Mouse (Mus musculus) NIH3T3 (cell line): Measurements from ENCODE around the gene Tmcc3.
A peak's percentile ranks its signal among the peaks of the same experiment; 100 is the strongest.
"Not testable (repeated sequence)": the region's sequence is repeated elsewhere in the genome, so short reads cannot be mapped to it uniquely, and the experiment has no call there.

Experiments used
- DNase-seq: peaks from one replicate; pipeline ENCODE4 v3.0.0-alpha.2; 2012; ENCODE audit warnings: low read depth

The Tmcc3 gene

DNA sequence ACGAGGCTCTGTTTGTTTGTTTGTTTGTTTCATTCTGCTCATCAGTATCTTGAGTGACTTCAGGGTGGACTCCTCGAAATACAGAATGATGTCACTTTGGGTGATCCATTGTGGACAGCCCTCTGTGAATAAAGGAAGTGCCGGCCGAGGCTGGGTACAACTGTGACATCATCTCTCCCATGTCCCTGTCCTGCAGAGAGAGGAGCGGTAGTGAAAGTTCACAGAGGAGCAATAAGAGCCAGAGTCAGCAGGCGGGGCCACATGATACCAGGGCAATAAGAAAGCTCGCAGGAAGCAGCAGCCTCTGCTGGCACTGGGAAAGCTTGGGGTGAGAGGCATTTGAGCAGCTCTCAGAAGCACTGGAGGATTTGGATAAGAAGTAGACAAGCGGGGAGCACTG lies 264.2 kb downstream of the Tmcc3 start:
- DNase-seq = no peak

DNA sequence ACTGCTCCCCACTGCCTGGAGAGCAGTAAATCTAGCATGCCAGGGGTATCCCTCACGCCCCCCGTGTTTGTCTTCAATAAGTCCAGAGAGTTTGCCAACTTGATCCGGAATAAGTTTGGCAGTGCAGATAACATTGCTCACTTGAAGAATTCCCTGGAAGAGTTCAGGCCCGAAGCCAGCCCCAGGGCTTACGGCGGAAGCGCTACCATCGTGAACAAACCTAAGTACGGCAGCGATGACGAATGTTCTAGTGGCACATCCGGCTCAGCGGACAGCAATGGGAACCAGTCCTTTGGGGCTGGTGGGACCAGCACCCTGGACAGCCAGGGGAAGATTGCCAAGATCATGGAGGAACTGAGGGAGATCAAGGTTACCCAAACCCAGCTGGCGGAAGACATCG lies 267.1 kb downstream of the Tmcc3 start:
- no peak for DNase-seq

DNA sequence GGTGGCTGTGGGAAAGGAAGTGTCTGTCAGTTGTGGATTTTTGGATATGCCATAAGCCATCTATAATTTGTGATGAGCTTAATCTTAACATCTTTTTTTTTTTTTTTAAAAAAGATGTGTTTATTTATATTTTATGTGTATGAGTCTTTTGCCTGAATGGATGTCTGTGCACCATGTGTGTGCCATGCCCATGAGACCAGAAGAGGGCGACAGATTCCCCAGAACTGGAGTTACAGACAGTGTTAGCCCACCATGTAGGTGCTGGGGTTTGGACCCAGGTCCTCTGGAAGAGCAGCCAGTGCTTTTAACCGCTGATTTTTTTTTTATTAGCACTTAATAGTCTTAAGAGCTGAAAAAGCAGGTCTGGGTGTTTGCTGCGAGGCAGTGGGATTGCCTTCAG lies 269.6 kb downstream of the Tmcc3 start:
- DNase-seq = no peak

DNA sequence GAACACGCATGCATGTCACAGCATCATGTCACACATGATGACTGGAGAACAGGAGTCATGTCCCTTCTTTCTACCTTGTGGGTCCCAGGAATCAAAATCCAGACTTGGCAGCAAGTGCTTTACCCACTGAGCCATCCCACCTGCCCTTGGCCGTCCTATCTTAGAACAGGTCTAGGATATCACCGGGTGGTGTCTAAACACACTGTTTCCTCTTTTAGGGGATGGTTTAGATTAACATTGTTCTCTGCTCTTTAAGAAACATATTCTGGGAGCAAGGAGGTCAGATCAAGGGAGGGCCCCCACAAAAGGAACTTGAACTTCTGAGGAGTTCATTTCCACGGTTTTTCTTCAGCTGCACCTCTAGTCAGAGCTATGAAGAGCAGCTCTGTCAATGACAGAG lies 272.0 kb downstream of the Tmcc3 start:
- no peak for DNase-seq

DNA sequence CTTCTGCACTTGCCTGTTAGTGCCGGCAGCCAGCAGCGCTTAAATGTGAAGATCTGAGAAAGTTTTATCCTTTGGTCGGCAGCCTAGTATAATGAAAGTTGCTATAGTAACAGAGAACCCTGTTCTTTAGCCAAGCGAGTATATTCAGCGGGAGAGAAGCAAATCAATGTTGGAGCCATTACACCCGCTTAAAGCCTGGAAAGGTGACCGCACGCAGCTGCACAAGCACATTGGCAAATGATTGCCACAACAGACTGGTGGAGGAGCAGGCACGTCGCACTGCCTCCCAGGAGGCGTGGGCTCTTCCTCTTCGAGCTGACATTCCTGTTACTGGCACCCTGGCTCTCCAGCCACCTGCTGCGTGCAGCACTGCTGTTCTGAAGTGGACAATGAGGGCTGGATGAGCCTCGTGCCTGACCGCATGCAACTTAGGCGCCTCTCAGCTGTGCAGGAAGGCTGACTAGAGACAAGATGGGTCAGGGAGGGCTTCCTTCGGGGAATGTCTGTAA lies 273.2 kb downstream of the Tmcc3 start:
- DNase-seq = no peak

DNA sequence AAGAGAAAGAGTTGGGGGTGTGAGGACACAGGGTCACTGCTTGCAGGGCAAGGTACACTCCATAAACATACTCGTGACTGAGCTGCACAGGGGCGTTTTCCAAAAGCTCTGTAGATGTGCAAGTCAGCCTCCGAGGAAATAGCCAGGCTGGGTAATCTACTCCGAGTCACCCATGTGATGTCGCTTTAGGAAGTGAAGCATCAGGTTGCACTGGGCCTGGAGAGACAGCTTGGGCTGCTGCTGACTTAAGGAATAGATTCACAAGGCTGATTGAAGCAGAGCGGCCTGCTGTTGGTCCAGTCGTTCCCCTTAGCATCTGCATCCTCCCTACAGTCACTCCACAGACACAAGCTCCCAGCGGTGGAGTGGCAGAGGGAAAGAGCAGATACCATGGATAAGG lies 274.1 kb downstream of the Tmcc3 start:
- DNase-seq = peak; percentile 65

DNA sequence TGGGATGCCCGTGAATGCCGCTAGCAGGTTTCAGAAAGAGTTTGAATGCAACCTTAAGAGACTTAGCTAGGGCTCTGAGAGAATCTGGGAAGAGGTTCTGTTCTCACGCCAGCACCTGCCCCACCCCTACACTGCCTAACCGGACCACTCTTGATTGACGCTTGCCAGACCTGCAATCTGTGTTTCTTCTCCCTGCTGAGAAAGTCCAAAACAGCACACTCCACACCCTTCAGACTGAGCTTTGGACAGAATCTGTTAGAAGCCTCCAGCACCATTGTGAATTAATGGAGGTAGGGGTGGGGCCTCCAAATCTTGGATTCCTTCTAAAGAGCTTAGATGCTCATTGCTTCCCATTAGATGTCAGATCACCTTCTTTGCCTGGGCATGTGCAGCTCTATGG lies 277.2 kb downstream of the Tmcc3 start:
- no peak for DNase-seq

DNA sequence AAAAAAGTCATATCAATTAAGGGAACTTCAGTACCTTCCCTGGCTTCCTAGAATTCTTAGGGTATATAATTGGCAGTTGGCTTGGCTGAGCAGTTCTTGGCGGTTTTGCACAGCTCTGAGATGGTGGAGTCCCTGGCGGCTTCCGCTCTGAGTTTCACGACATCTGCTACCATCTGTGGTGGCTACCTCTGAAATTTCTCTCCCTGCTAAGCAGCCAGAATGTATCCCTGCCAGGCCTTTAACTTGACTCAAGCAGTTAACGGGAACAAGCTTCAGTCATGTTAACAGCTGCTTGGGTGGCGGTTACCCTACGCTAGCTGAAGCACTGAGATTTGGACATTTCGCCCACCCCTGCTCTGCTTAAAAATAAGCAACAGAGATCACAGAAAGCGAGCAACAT lies 284.0 kb downstream of the Tmcc3 start:
- DNase-seq = no peak

DNA sequence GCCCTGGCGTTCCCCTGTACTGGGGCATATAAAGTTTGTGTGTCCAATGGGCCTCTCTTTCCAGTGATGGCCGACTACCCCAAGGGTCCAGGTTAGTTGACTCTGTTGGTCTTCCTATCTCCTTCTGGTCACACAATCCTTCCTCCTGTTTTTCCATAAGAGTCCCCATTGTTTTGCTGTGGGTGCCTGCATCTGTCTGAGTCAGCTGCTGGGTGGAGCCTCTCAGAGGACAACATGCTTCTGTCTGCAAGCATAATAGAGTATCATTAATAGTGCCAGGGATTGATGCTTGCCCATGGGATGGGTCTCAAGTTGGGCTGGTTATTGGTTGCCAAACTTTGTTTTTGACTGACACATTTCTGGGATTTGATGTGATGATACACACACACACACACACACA lies 288.1 kb downstream of the Tmcc3 start:
- not testable (repeated sequence) for DNase-seq

DNA sequence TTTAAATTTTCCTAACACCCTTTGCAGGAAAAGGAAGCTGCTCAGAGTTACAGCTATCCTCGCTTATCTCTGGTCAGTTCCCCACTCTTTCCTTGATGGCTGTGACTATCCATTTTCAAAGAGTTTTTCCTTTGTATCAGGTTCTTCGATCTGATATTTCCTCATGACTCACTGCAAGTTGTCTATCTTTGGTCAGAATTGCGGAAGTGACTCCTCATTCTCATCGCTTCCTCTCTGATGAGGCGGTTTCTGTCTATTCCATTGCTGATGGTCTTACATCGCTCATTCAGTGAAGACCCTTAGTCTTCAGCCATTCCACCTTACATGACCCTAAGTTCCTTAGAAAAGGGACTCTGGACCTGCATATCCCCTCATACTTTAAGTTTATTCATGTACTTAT lies 289.3 kb downstream of the Tmcc3 start:
- no peak for DNase-seq

DNA sequence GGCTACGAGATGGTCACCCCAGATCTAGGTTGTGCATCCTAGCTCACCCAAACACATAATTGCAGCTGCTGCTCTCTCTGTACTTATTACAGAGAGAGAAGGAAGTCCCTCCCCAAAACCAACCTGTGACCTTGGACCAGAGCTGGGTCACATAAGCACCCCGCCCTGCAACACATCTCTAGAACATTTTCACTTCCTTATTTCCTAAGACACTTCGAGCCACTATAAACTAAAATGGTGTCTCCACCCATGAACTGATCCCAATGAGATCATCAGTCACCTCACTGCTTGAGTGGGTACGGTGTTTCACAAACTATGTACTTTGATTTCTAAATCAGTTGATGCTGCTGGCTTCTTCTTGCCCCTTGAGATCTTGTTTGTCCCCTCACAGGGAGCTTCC lies 293.7 kb downstream of the Tmcc3 start:
- no peak for DNase-seq

DNA sequence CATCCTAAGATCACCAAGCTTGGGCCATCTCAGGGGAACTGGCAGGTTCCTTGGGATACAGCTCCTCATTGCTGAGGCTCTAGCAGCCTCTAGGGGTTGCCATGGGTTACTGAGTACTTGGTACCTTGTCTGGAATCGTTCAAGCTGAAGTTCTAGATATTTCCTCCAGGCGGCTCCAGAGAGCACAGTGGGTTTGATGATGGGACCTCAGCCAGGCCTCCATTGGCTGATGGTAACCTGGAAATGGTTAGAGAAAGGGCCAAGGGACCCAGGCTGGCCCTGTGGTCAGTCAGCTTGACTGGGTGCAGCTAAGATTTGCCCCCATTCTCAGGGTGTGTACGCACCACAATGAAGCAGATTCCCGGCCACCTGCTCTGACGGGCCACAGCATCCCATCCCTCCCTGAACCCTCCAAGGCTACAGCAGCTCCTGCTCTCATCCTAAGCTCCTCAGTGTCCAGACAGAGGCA lies 297.6 kb downstream of the Tmcc3 start:
- DNase-seq = peak; percentile 87

DNA sequence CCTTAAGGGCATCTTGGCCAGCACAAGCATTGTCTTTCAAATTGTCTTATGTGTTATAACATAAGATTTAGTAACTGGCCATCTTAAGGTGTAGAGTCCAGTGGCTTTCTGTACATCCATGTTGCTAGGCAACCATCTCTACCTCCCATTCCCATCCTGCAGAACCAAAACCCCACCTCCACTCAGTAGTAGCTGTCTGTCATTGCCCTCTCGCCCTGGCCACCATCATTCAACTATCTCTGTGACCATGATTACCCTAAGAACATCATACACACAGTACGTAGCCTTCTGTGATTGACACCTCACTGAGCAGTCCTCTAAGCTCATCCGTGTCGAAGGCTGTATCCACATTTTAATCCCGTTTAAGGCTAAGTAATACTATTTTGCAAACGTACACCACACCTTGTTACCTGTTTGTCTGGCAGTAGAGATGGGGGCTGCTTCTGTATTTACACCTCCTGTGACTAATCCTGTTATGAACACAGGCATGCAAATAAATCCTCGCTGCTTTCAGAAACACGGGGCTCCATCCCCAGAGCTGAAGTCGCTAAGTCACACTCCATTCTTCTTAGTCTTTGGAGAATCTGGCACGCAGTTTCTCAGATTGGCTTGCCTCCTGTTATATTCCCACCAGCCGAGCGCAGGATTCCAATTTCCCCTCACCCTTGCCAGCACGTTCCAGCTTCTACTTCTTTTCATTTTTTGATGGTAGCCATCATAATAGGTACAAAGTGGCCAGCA lies 299.6 kb downstream of the Tmcc3 start:
- DNase-seq = no peak

DNA sequence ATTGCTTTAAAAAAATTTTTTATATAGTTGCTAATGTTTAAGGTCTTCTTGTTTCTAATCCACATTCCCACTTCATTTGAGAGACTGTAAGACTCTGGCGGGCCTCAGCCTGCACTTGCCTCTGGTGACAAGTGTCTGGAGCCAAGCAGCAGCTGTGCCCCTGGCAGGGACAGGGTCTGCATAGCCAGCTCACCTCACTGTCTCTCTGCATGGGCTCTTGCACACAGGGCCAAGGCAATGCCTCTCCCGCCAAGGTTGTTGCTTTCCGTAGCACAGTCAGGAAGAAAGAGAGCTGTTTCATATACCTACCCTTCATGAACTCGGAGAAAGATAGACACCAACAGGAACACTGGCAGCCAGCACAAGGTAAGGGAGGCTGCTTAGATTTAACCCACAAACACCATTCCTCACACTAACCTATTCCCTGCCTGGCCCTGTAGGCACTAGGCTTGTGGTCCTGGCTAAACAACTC lies 300.3 kb downstream of the Tmcc3 start:
- no peak for DNase-seq

DNA sequence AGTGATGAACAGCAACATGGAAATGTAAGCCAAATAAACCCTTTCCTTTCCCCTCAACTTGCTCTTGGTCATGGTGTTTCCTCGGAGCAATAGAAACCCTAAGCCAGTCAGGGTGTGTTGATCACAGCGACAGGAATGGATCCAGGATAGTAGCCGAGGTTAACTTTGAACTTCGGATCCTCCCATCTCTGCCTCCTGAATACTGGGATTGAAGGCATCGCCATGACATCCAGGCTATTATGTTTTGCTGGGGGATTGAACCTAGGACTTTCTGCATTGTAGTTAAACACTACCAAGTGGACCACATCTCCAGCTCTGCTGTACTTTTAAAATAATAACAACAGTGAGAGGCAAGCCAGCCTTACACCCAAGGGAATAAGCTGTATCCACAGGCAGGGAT lies 307.8 kb downstream of the Tmcc3 start:
- DNase-seq = peak; percentile 17

DNA sequence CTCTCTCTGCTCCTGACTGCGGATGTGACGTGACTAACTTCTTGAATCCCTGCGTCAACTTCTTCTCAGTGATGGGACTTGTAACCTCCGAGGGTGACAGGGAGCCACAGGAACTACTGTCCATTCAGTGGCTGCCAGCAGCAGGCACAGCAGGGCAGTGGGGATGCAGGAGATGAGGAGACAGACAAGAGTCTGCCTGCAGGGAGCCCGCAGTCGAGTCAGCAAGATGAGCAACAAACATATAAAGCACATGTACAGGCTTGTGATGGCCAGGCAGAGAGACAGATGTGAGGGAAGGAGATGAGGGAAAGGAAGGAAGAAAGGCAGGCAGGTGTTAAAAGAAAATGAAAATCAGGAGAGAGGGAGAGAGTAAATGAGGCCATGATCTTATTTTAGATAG lies 308.8 kb downstream of the Tmcc3 start:
- DNase-seq = no peak

DNA sequence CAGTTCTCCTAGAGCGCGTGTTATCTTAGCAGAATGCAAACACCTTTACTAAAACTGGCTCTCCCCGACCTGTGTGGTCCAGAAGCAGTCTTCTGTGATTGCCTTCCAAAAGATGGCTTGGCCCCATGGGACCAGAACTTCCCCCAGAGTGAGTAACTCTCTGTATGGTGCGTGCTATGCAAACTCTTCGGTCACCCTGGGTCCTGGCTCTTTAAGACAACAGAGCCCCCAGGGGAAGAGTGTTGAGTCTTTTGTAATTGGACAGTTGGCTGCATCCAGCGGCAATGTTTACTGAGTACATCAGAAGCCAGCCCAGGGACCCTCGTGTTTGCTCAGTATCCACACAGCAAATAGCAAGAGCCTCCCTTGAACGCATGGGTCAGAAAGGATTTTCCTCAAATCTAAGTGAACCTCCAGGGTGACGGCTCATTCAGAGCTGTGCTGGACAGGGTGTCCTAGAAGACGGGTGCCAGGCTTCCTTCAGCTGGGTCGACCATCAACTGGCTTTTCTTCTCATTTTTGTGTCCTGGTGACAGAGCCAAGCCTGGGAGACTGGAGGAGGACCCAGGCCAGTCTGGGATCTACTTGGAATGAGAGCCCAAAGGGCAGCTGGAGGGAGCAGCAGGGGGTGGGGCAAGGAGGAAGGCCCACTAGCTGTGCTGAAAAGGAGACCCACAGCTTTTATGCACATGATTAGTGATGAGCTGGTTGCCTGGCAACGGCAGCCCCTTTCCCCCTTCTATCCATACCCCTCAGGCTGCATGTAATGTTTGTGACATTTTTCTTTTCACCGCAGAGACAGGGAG lies 309.9 kb downstream of the Tmcc3 start:
- DNase-seq = no peak

DNA sequence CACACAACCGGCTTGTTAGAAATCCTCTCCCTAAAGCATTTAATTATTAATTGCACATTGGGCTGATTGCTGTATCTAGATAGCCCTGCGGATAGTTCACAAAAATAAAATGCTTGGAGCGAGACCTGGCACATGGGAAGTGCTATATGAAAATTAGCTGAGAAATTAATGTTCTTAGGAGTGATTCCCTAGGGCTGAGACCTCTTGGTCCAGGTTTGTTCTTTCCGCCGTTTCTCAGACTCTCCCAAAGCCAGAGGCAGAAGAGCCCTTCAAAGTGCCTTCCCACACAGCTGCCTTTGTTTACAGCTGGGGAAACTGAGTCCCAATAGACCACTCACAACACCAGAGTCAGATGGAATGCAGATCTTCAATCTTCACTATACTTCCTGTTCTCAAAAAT lies 310.5 kb downstream of the Tmcc3 start:
- DNase-seq = no peak

DNA sequence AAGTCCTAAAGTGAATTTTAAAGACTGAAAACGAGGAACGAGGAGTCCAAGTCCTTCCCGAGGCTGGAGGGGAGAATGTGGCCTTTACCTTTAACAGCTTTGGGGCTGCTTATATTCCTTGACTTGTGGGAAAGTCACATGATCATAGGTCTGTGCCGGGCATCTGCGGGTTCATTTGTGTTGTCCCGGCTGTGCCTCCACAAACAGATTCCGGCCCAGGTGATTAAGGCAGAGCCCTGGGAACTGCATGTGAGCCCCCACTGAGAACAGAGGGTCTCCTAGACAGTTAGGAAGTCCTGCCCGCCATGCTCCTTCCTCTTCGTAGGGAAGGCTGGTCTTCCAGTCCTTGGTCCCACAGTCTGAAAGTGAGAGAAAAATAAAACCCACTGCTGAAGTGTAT lies 311.1 kb downstream of the Tmcc3 start:
- no peak for DNase-seq

DNA sequence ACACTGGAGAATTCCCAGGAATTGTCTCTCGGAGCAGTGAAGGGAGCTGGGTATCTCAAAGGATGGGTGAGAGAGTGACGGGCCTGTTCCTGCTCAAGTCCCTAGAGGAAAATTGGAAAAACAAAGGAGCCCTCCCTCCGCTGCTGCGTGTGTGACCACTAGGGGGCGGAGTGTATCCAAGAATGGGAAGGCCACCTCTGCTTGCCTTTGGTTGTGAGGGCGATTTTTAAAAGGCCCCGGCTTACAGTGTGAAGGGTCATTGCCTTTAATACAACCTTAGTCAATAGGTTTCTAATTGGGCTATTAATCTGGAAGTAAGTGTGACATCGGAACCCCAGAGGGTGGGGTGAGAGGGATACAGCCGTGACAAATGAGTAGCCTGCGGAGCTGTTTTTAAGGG lies 311.9 kb downstream of the Tmcc3 start:
- peak; percentile 91 for DNase-seq

DNA sequence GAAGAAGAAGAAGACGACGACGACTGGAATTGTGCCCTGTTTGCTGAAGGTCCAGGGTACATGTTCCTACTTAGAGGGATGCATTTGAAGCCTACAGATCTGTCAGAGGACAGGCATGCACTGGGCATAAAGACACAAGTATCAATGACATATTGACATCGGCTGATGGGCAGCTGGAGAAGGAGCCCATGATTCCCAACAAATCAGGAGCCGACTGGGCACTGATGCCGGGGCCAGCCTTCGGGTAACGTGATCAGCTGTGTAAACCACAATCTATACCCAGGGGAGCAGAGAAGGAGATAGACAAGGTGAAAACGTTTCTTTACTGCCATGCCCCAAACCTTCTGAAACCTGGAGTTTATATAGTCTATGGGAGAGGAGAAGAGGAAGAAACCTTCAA lies 313.3 kb downstream of the Tmcc3 start:
- no peak for DNase-seq

DNA sequence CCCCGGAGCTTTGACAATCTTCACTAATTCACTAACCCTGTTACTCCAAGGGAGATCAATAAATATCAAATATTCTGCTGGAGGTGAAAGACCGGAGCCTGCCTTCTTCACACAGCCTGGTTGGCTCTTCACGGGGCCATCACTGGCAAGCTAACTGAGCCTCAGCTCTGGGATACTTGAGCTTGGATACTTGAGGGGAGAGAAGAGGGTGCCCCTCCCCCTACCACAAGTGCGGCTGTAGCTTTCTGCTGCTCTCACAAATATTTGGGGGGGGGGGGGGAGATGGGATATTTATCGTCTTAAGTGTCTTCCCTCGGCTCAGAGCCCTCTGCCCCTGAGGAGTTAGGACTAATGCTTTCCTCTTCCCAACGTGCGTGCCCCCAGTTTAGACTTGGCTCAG lies 313.9 kb downstream of the Tmcc3 start:
- no peak for DNase-seq

DNA sequence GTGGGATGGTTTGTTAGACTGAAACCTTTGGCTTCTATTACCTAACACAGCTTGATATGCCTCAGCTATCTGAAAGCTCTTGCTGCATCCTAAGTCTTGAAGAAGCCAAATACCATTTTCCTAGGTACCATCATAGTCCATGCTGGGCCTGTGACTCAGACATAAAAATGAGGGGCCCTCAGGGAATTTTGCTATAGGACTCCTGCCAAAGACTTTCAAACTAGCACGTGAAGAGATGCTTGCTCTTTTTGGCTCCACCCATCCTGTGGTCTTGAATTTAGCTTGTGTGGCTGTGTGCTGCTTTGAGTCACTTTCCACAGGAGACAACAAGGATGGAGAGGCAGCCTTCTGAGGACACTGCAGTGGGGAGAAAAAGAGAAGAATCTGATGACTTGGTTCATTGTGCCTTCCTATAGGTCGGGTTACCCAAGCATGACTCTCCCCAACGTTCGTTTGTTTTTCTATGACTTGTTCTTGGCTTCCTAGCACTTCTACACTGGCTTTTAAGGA lies 319.1 kb downstream of the Tmcc3 start:
- peak; percentile 79 for DNase-seq
